Mouse (Mus musculus): Measurements from ENCODE around the gene Cmah. TPM values are rescaled to one million over a fixed set of nuclear protein-coding genes. Genes with fewer than 3 reads are reported as not detected.
"Not testable (repeated sequence)": the region's sequence is repeated elsewhere in the genome, so short reads cannot be mapped to it uniquely, and the experiment has no call there.

The Cmah gene
- polyA plus RNA-seq, 1 experiment from 2014 or later: 0.43 TPM

- no peak for DNase-seq (ENCODE audit: low spot score)
- Histone ChIP-seq H3K9ac (ENCODE audit: low read depth, low read length) (no peak overlapping the region), H3K4me2 (replicated peaks; ENCODE audit: low read depth, low read length) (no peak overlapping the region), H3K27ac (ENCODE audit: low read depth, low read length) (no peak overlapping the region), H3K4me3 (ENCODE audit: low read depth, low read length) (no peak overlapping the region), H3K9me3 (ENCODE audit: control insufficient read depth, low read length) (no peaks in the 10 kb centered on the region), H3K4me1 (replicated peaks; ENCODE audit: control insufficient read depth, insufficient read depth, low read length) (no peaks in the 10 kb centered on the region), H3K36me3 (ENCODE audit: control insufficient read depth, insufficient read depth, low read length) (no peaks in the 10 kb centered on the region), H3K27me3 (ENCODE audit: control insufficient read depth, insufficient read depth, low read length) (no peaks in the 10 kb centered on the region)
- 92% methylated on average over 6 of the region's 6 CpGs for WGBS
- ATAC-seq (ENCODE audit: low FRiP score): no peak
Measured at GRCm38 (mm10) chr13:24365191-24365590, 38.0 kb downstream of the Cmah start.

GRCm38 (mm10) chr13:24372893-24373599 lies 45.8 kb downstream of the Cmah start:
- DNase-seq (ENCODE audit: low spot score): no peak
- WGBS: 85% methylated on average over 7 of the region's 7 CpGs
- no peak overlapping the region for H3K4me3 ChIP-seq (ENCODE audit: low read depth, low read length)
- H3K36me3 ChIP-seq (ENCODE audit: control insufficient read depth, insufficient read depth, low read length): no peaks in the 10 kb centered on the region
- no peak overlapping the region for H3K4me2 ChIP-seq (replicated peaks; ENCODE audit: low read depth, low read length)
- H3K27me3 ChIP-seq (ENCODE audit: control insufficient read depth, insufficient read depth, low read length): no peaks in the 10 kb centered on the region
- H3K9me3 ChIP-seq (ENCODE audit: control insufficient read depth, low read length): no peaks in the 10 kb centered on the region
- H3K9ac ChIP-seq (ENCODE audit: low read depth, low read length): no peak overlapping the region
- no peaks in the 10 kb centered on the region for H3K4me1 ChIP-seq (replicated peaks; ENCODE audit: control insufficient read depth, insufficient read depth, low read length)
- H3K27ac ChIP-seq (ENCODE audit: low read depth, low read length): no peak overlapping the region
- no peak for ATAC-seq (ENCODE audit: low FRiP score)

GRCm38 (mm10) chr13:24374606-24375005 lies 47.4 kb downstream of the Cmah start:
- not testable (repeated sequence) for ATAC-seq (ENCODE audit: low FRiP score); DNase-seq (ENCODE audit: low spot score); H3K27ac ChIP-seq (ENCODE audit: low read depth, low read length); H3K9me3 ChIP-seq (ENCODE audit: control insufficient read depth, low read length); H3K36me3 ChIP-seq (ENCODE audit: control insufficient read depth, insufficient read depth, low read length); H3K4me3 ChIP-seq (ENCODE audit: low read depth, low read length); H3K4me2 ChIP-seq (replicated peaks; ENCODE audit: low read depth, low read length); H3K9ac ChIP-seq (ENCODE audit: low read depth, low read length); H3K4me1 ChIP-seq (replicated peaks; ENCODE audit: control insufficient read depth, insufficient read depth, low read length); H3K27me3 ChIP-seq (ENCODE audit: control insufficient read depth, insufficient read depth, low read length)
- 79% methylated on average over 6 of the region's 6 CpGs for WGBS

- no peak overlapping the region for H3K4me3 ChIP-seq (ENCODE audit: low read depth, low read length)
- no peaks in the 10 kb centered on the region for H3K9me3 ChIP-seq (ENCODE audit: control insufficient read depth, low read length)
- H3K4me2 ChIP-seq (replicated peaks; ENCODE audit: low read depth, low read length): no peak overlapping the region
- H3K36me3 ChIP-seq (ENCODE audit: control insufficient read depth, insufficient read depth, low read length): no peaks in the 10 kb centered on the region
- 82% methylated on average over 7 of the region's 7 CpGs for WGBS
- H3K27me3 ChIP-seq (ENCODE audit: control insufficient read depth, insufficient read depth, low read length): no peaks in the 10 kb centered on the region
- H3K27ac ChIP-seq (ENCODE audit: low read depth, low read length): no peak overlapping the region
- ATAC-seq (ENCODE audit: low FRiP score): no peak
- no peak for DNase-seq (ENCODE audit: low spot score)
- no peak overlapping the region for H3K9ac ChIP-seq (ENCODE audit: low read depth, low read length)
- H3K4me1 ChIP-seq (replicated peaks; ENCODE audit: control insufficient read depth, insufficient read depth, low read length): no peaks in the 10 kb centered on the region
Measured at GRCm38 (mm10) chr13:24375320-24376203, 48.4 kb downstream of the Cmah start.

- DNase-seq (ENCODE audit: low spot score) (no peak), ATAC-seq (ENCODE audit: low FRiP score) (no peak)
- no peaks in the 10 kb centered on the region for H3K4me1 ChIP-seq (replicated peaks; ENCODE audit: control insufficient read depth, insufficient read depth, low read length)
- no peak overlapping the region for H3K27ac ChIP-seq (ENCODE audit: low read depth, low read length)
- no peak overlapping the region for H3K4me2 ChIP-seq (replicated peaks; ENCODE audit: low read depth, low read length)
- 91% methylated on average over 6 of the region's 6 CpGs for WGBS
- H3K9ac ChIP-seq (ENCODE audit: low read depth, low read length): no peak overlapping the region
- H3K36me3 ChIP-seq (ENCODE audit: control insufficient read depth, insufficient read depth, low read length): no peaks in the 10 kb centered on the region
- H3K27me3 ChIP-seq (ENCODE audit: control insufficient read depth, insufficient read depth, low read length): no peaks in the 10 kb centered on the region
- H3K4me3 ChIP-seq (ENCODE audit: low read depth, low read length): no peak overlapping the region
- H3K9me3 ChIP-seq (ENCODE audit: control insufficient read depth, low read length): no peaks in the 10 kb centered on the region
Measured at GRCm38 (mm10) chr13:24380713-24381112, 53.5 kb downstream of the Cmah start.

GRCm38 (mm10) chr13:24383885-24384284 lies 56.7 kb downstream of the Cmah start:
- Histone ChIP-seq H3K9me3 (ENCODE audit: control insufficient read depth, low read length) (no peaks in the 10 kb centered on the region), H3K4me2 (replicated peaks; ENCODE audit: low read depth, low read length) (no peak overlapping the region), H3K27ac (ENCODE audit: low read depth, low read length) (no peak overlapping the region), H3K4me3 (ENCODE audit: low read depth, low read length) (no peak overlapping the region), H3K9ac (ENCODE audit: low read depth, low read length) (no peak overlapping the region), H3K4me1 (replicated peaks; ENCODE audit: control insufficient read depth, insufficient read depth, low read length) (no peaks in the 10 kb centered on the region), H3K36me3 (ENCODE audit: control insufficient read depth, insufficient read depth, low read length) (no peaks in the 10 kb centered on the region), H3K27me3 (ENCODE audit: control insufficient read depth, insufficient read depth, low read length) (no peaks in the 10 kb centered on the region)
- no peak for ATAC-seq (ENCODE audit: low FRiP score)
- 84% methylated on average over 3 of the region's 3 CpGs for WGBS
- DNase-seq (ENCODE audit: low spot score): no peak

GRCm38 (mm10) chr13:24391892-24392291 lies 64.7 kb downstream of the Cmah start:
- Histone ChIP-seq H3K4me2 (replicated peaks; ENCODE audit: low read depth, low read length) (no peak overlapping the region), H3K4me1 (replicated peaks; ENCODE audit: control insufficient read depth, insufficient read depth, low read length) (no peaks in the 10 kb centered on the region), H3K9ac (ENCODE audit: low read depth, low read length) (no peak overlapping the region), H3K27me3 (ENCODE audit: control insufficient read depth, insufficient read depth, low read length) (no peaks in the 10 kb centered on the region), H3K36me3 (ENCODE audit: control insufficient read depth, insufficient read depth, low read length) (no peaks in the 10 kb centered on the region), H3K9me3 (ENCODE audit: control insufficient read depth, low read length) (no peaks in the 10 kb centered on the region), H3K4me3 (ENCODE audit: low read depth, low read length) (no peak overlapping the region), H3K27ac (ENCODE audit: low read depth, low read length) (no peak overlapping the region)
- ATAC-seq (ENCODE audit: low FRiP score) (no peak), DNase-seq (ENCODE audit: low spot score) (no peak)
- 92% methylated on average over 5 of the region's 5 CpGs for WGBS

GRCm38 (mm10) chr13:24392655-24393054 lies 65.5 kb downstream of the Cmah start:
- ATAC-seq (ENCODE audit: low FRiP score) (no peak), DNase-seq (ENCODE audit: low spot score) (no peak)
- Histone ChIP-seq H3K27ac (ENCODE audit: low read depth, low read length) (no peak overlapping the region), H3K27me3 (ENCODE audit: control insufficient read depth, insufficient read depth, low read length) (no peaks in the 10 kb centered on the region), H3K4me2 (replicated peaks; ENCODE audit: low read depth, low read length) (no peak overlapping the region), H3K36me3 (ENCODE audit: control insufficient read depth, insufficient read depth, low read length) (no peaks in the 10 kb centered on the region), H3K4me3 (ENCODE audit: low read depth, low read length) (no peak overlapping the region), H3K4me1 (replicated peaks; ENCODE audit: control insufficient read depth, insufficient read depth, low read length) (no peaks in the 10 kb centered on the region), H3K9ac (ENCODE audit: low read depth, low read length) (no peak overlapping the region), H3K9me3 (ENCODE audit: control insufficient read depth, low read length) (no peaks in the 10 kb centered on the region)
- WGBS: 78% methylated on average over 4 of the region's 4 CpGs

GRCm38 (mm10) chr13:24393055-24393454 lies 65.9 kb downstream of the Cmah start:
- no peaks in the 10 kb centered on the region for H3K27me3 ChIP-seq (ENCODE audit: control insufficient read depth, insufficient read depth, low read length)
- H3K9ac ChIP-seq (ENCODE audit: low read depth, low read length): no peak overlapping the region
- DNase-seq (ENCODE audit: low spot score) (no peak), ATAC-seq (ENCODE audit: low FRiP score) (no peak)
- no peak overlapping the region for H3K27ac ChIP-seq (ENCODE audit: low read depth, low read length)
- no peak overlapping the region for H3K4me2 ChIP-seq (replicated peaks; ENCODE audit: low read depth, low read length)
- H3K4me3 ChIP-seq (ENCODE audit: low read depth, low read length): no peak overlapping the region
- no peaks in the 10 kb centered on the region for H3K4me1 ChIP-seq (replicated peaks; ENCODE audit: control insufficient read depth, insufficient read depth, low read length)
- H3K36me3 ChIP-seq (ENCODE audit: control insufficient read depth, insufficient read depth, low read length): no peaks in the 10 kb centered on the region
- 70% methylated on average over 4 of the region's 4 CpGs for WGBS
- no peaks in the 10 kb centered on the region for H3K9me3 ChIP-seq (ENCODE audit: control insufficient read depth, low read length)
